Mouse (Mus musculus) E14TG2a.4 (cell line): Measurements from ENCODE around the gene Myo1d.

ENCODE experiments used
- H3K27me3 ChIP-seq: 2 replicates; pipeline ENCODE4 v1.6.1; 2014; ENCODE audit warnings: low read length, control low read depth; ENCODE audit not compliant: insufficient read depth
- H3K36me3 ChIP-seq: 2 replicates; pipeline ENCODE4 v1.6.1; 2014; ENCODE audit warnings: low read length, control low read depth; ENCODE audit not compliant: insufficient read depth
- H3K4me1 ChIP-seq: replicated peaks from 2 replicates; pipeline ENCODE4 v1.6.1; 2014; ENCODE audit warnings: low read depth, low read length, control low read depth
- H3K4me3 ChIP-seq: replicated peaks from 2 replicates; pipeline ENCODE4 v1.5.1; 2014; ENCODE audit warnings: mild to moderate bottlenecking, low read length
- H3K9me3 ChIP-seq: 2 replicates; pipeline ENCODE4 v1.6.1; 2014; ENCODE audit warnings: low read length, control low read depth
- CTCF ChIP-seq: conservative IDR thresholded peaks from 2 replicates; pipeline ENCODE4 v1.5.1; 2014; ENCODE audit warnings: low read length
- NANOG ChIP-seq: IDR thresholded peaks from 2 replicates; pipeline ENCODE4 v1.6.1; 2014; ENCODE audit warnings: borderline replicate concordance, low read length, mixed read lengths
- POU5F1 ChIP-seq: IDR thresholded peaks from 2 replicates; pipeline ENCODE4 v1.6.1; 2014; ENCODE audit warnings: low read length, borderline replicate concordance

Myo1d gene

GRCm38 (mm10) chr11:80566286-80566685 is 213.5 kb downstream of the Myo1d start:
- TF ChIP-seq CTCF (no peak), NANOG (no peak), POU5F1 (no peak)
- peaks cover 11% of the 10 kb centered on the region for H3K27me3 ChIP-seq
- H3K4me3 ChIP-seq: no peak overlapping the region
- H3K9me3 ChIP-seq: no peaks in the 10 kb centered on the region
- no peaks in the 10 kb centered on the region for H3K36me3 ChIP-seq
- no peaks in the 10 kb centered on the region for H3K4me1 ChIP-seq

GRCm38 (mm10) chr11:80564975-80565965 is 214.6 kb downstream of the Myo1d start:
- peaks cover 13% of the 10 kb centered on the region for H3K27me3 ChIP-seq
- H3K9me3 ChIP-seq: no peaks in the 10 kb centered on the region
- no peak for TF ChIP-seq NANOG
- TF ChIP-seq POU5F1: no peak
- TF ChIP-seq CTCF: no peak
- H3K4me1 ChIP-seq: no peaks in the 10 kb centered on the region
- no peak overlapping the region for H3K4me3 ChIP-seq
- no peaks in the 10 kb centered on the region for H3K36me3 ChIP-seq

GRCm38 (mm10) chr11:80562479-80562878 is 217.3 kb downstream of the Myo1d start:
- H3K27me3 ChIP-seq: peaks cover 8% of the 10 kb centered on the region; the same call in 1 of the 2 replicates
- TF ChIP-seq CTCF (peak; percentile 26; the same call in 1 of the 2 replicates), POU5F1 (no peak)
- H3K4me3 ChIP-seq: no peak overlapping the region
- no peaks in the 10 kb centered on the region for H3K9me3 ChIP-seq
- H3K4me1 ChIP-seq: no peaks in the 10 kb centered on the region
- H3K36me3 ChIP-seq: no peaks in the 10 kb centered on the region

GRCm38 (mm10) chr11:80560770-80561169 is 219.1 kb downstream of the Myo1d start:
- Histone ChIP-seq H3K36me3 (no peaks in the 10 kb centered on the region), H3K27me3 (0 out of 2 replicates have a peak, but pooled peaks cover 2% of the 10 kb centered on the region), H3K9me3 (no peaks in the 10 kb centered on the region), H3K4me1 (no peaks in the 10 kb centered on the region), H3K4me3 (no peak overlapping the region)
- TF ChIP-seq POU5F1: no peak
- no peak for TF ChIP-seq NANOG
- no peak for TF ChIP-seq CTCF

- Histone ChIP-seq H3K4me1 (no peaks in the 10 kb centered on the region), H3K36me3 (no peaks in the 10 kb centered on the region), H3K27me3 (no peaks in the 10 kb centered on the region), H3K9me3 (no peaks in the 10 kb centered on the region), H3K4me3 (no peak overlapping the region)
- TF ChIP-seq CTCF (no peak), POU5F1 (no peak), NANOG (no peak)
These were observed 224.4 kb downstream of the Myo1d start for GRCm38 (mm10) chr11:80555416-80555815.

GRCm38 (mm10) chr11:80553046-80553445 is 226.8 kb downstream of the Myo1d start:
- Histone ChIP-seq H3K4me3 (no peak overlapping the region), H3K9me3 (no peaks in the 10 kb centered on the region), H3K27me3 (no peaks in the 10 kb centered on the region), H3K36me3 (no peaks in the 10 kb centered on the region), H3K4me1 (no peaks in the 10 kb centered on the region)
- TF ChIP-seq POU5F1 (no peak), CTCF (no peak), NANOG (no peak)

- TF ChIP-seq CTCF (no peak), POU5F1 (no peak), NANOG (no peak)
- Histone ChIP-seq H3K4me1 (no peaks in the 10 kb centered on the region), H3K27me3 (no peaks in the 10 kb centered on the region), H3K36me3 (no peaks in the 10 kb centered on the region), H3K4me3 (no peak overlapping the region), H3K9me3 (no peaks in the 10 kb centered on the region)
These were observed 228.2 kb downstream of the Myo1d start for GRCm38 (mm10) chr11:80551634-80552033.

- TF ChIP-seq CTCF (no peak), POU5F1 (no peak), NANOG (no peak)
- no peaks in the 10 kb centered on the region for H3K36me3 ChIP-seq
- no peaks in the 10 kb centered on the region for H3K4me1 ChIP-seq
- H3K4me3 ChIP-seq: no peak overlapping the region
- H3K27me3 ChIP-seq: no peaks in the 10 kb centered on the region
- H3K9me3 ChIP-seq: no peaks in the 10 kb centered on the region
These were observed 229.6 kb downstream of the Myo1d start for GRCm38 (mm10) chr11:80550264-80550663.

GRCm38 (mm10) chr11:80549854-80550253 is 230.0 kb downstream of the Myo1d start:
- Histone ChIP-seq H3K9me3 (no peaks in the 10 kb centered on the region), H3K4me1 (no peaks in the 10 kb centered on the region), H3K27me3 (no peaks in the 10 kb centered on the region), H3K36me3 (no peaks in the 10 kb centered on the region), H3K4me3 (no peak overlapping the region)
- TF ChIP-seq POU5F1: no peak
